ENCODE assay signal across 17 mouse cellular contexts in the genomic region with DNA sequence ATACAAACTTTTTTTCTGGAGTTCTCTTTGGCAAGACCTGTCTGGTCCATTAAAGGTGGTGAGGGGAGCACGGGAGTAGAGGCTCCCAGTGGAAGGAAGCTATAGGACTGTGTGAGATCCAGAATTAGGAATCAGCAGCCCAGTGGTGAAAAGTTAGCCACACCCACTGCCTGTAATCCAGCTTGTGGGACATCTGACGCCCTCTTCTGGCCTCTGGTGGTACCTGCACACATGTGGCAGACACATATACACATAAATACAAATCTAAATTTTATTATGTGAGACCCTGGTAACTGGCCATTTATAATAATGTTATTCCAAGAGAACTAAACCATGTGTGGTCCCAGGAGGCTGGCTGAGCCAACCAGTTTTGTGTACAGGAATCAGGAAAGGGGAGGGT.
DNase-seq lines count a peak whose midpoint lies in the region; ATAC-seq and TF ChIP-seq lines count a peak whose summit lies in the region.
"Had no signal": no experiment of that assay in that cellular context is flagged by ENCODE, and none has a peak within 500 bp of the region (broad histone marks: within the 10 kb centered on the region; RNA-seq: fewer than 3 reads in every experiment).

No protein-coding gene starts in this region.

- no peak overlapping the region for H3K4me2 ChIP-seq in kidney, postnatal 0 days (ENCODE audit: low read length)
- no peak overlapping the region for H3K4me2 ChIP-seq in lung, postnatal 0 days (replicated peaks; ENCODE audit: low read depth, low read length)
- H3K4me2 ChIP-seq: forebrain, embryonic 15.5 days; heart, embryonic 12.5 days; lung, embryonic 15.5 days had no signal

- H3K4me3 ChIP-seq in kidney, postnatal 0 days (replicated peaks; ENCODE audit: low read depth, low read length): no peak overlapping the region
- H3K4me3 ChIP-seq in lung, postnatal 0 days (ENCODE audit: low read depth, low read length): no peak overlapping the region
- H3K4me3 ChIP-seq: forebrain, embryonic 15.5 days; heart, embryonic 12.5 days; lung, embryonic 15.5 days had no signal

- no peaks in the 10 kb centered on the region for H3K4me1 ChIP-seq in kidney, postnatal 0 days (replicated peaks; ENCODE audit: insufficient read depth, low read length)
- H3K4me1 ChIP-seq in lung, postnatal 0 days (ENCODE audit: insufficient read depth, low read depth, low read length): no peaks in the 10 kb centered on the region
- H3K4me1 ChIP-seq: forebrain, embryonic 15.5 days; heart, embryonic 12.5 days had no signal

- no peak for ATAC-seq in kidney, postnatal 0 days (replicated peaks; ENCODE audit: low FRiP score, low read depth)
- no peak for ATAC-seq in lung, postnatal 0 days
- ATAC-seq: forebrain, embryonic 15.5 days; intestine, embryonic 16.5 days had no signal

- no peak for DNase-seq in kidney, postnatal 0 days (ENCODE audit: low spot score)
- no peak for DNase-seq in kidney, postnatal 4 days
- no peak for DNase-seq in lung, postnatal 0 days (ENCODE audit: low spot score)
- no peak for DNase-seq in lung, postnatal 14 days
- DNase-seq in ES-CJ7 (ENCODE audit: low read depth, low spot score): peak; percentile 64
- peak; percentile 64 for DNase-seq in induced T-regulatory cell, adult 2 months (ENCODE audit: low read depth)
- no peak for DNase-seq in embryo, embryonic 10.5 days (ENCODE audit: low spot score)
- DNase-seq in frontal cortex, adult 2 months (ENCODE audit: extremely low spot score in 1 of 2, low spot score in 1 of 2): no peak
- DNase-seq: cerebellum, adult 2 months; embryo, embryonic 11 days; gastrocnemius, postnatal 14 days; left cerebral cortex, postnatal 4 days; thymus, postnatal 25 days had no signal

- no peaks in the 10 kb centered on the region for H3K9me3 ChIP-seq in kidney, postnatal 0 days (replicated peaks; ENCODE audit: low read length)
- no peaks in the 10 kb centered on the region for H3K9me3 ChIP-seq in lung, postnatal 0 days (ENCODE audit: low read length)
- H3K9me3 ChIP-seq: forebrain, embryonic 15.5 days; heart, embryonic 12.5 days; lung, embryonic 15.5 days had no signal

- peaks cover 14% of the 10 kb centered on the region for H3K36me3 ChIP-seq in kidney, postnatal 0 days (ENCODE audit: insufficient read depth, low read length)
- 0 out of 2 replicates have a peak, but pooled peaks cover 8% of the 10 kb centered on the region for H3K36me3 ChIP-seq in lung, postnatal 0 days (ENCODE audit: insufficient read depth, low read length)

- peak; percentile 39 for TF ChIP-seq CTCF in kidney, postnatal 0 days (IDR thresholded peaks at IDR 0.05; ENCODE audit: low read depth)
- peak; percentile 34 for TF ChIP-seq CTCF in lung, postnatal 0 days (IDR thresholded peaks at IDR 0.05)

- H3K9ac ChIP-seq in kidney, postnatal 0 days (ENCODE audit: low read depth, low read length): no peak overlapping the region
- H3K9ac ChIP-seq in lung, postnatal 0 days (replicated peaks; ENCODE audit: low read depth): no peak overlapping the region
- H3K9ac ChIP-seq: forebrain, embryonic 15.5 days; heart, embryonic 12.5 days; lung, embryonic 15.5 days had no signal

- H3K27me3 ChIP-seq in kidney, postnatal 0 days (ENCODE audit: insufficient read depth, low read length): no peaks in the 10 kb centered on the region
- no peaks in the 10 kb centered on the region for H3K27me3 ChIP-seq in lung, postnatal 0 days (replicated peaks; ENCODE audit: insufficient read depth, low read length)
- H3K27me3 ChIP-seq: forebrain, embryonic 15.5 days; heart, embryonic 12.5 days; lung, embryonic 15.5 days had no signal

- no peak for TF ChIP-seq EP300 in lung, postnatal 0 days (IDR thresholded peaks at IDR 0.05)

- WGBS in kidney, postnatal 0 days: 91% methylated on average over 2 of the region's 2 CpGs
- WGBS in lung, postnatal 0 days: 89% methylated on average over 2 of the region's 2 CpGs

- H3K27ac ChIP-seq in kidney, postnatal 0 days: no peak overlapping the region
- H3K27ac ChIP-seq in lung, postnatal 0 days (ENCODE audit: low read length): no peak overlapping the region
- H3K27ac ChIP-seq: forebrain, embryonic 15.5 days; lung, embryonic 15.5 days had no signal

Comparison
In these comparisons a context has a peak if more than half of its experiments do, and no peak if none do; other contexts are left out.
1. DNase-seq: peak in ES-CJ7 (single experiment) and induced T-regulatory cell, adult 2 months (single experiment); none in kidney, postnatal 0 days (single experiment), kidney, postnatal 4 days (0 of 2), lung, postnatal 0 days (single experiment), lung, postnatal 14 days (single experiment), embryo, embryonic 10.5 days (single experiment) and frontal cortex, adult 2 months (0 of 2).